8 mouse cellular contexts compared by ENCODE assay signal in the genomic region with DNA sequence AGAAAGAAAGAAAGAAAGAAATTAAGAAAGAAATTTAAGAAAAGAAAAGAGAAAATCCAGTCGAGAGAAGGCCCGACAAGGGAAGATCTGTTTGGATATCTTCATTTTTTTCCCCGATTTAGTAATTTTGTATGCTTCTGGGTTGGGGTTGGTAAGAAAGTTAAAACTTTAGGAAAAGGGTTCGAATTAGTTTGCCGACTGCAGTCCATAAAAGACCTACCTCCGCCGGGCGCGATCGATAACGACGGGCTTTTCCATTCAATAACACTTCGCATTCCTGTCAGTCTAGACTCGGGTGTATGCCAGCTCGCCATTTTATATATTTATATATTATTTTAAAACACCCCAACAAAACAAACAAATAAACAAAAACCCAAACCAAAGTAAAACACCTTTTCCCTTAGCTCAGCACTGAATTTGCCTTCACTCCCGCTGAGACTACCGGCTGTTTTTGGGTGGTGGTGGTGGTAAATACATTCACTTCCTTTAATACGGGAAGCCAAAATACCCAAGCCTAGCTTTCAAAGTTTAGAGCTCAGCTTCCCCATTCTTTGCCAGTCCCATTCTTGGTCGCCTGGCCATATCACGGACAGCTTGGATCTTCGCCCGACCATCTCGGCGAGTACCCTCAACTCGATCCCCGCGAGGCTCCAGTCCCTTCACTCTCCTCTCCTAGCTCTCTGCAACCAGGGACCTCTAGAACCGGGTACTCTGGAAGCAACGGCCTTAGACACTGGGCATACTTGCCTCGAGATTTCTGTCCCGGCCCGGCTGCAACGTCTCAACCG. TPM values are rescaled to one million over a fixed set of nuclear protein-coding genes. Genes with fewer than 3 reads are reported as not detected.
DNase-seq lines count a peak whose midpoint lies in the region; ATAC-seq and TF ChIP-seq lines count a peak whose summit lies in the region.
"Had no signal": no experiment of that assay in that cellular context is flagged by ENCODE, and none has a peak within 500 bp of the region (broad histone marks: within the 10 kb centered on the region; RNA-seq: fewer than 3 reads in every experiment).

No protein-coding gene starts in this region.

- no peaks in the 10 kb centered on the region for H3K4me1 ChIP-seq in lung, postnatal 0 days (ENCODE audit: insufficient read depth, low read depth, low read length)
- peaks cover 14% of the 10 kb centered on the region; the same call in 1 of the 2 replicates for H3K4me1 ChIP-seq in embryonic facial prominence, embryonic 12.5 days

- H3K4me3 ChIP-seq in lung, postnatal 0 days (ENCODE audit: low read depth, low read length) = 0 out of 2 replicates have a peak overlapping the region, but pooled peaks have one; percentile 28
- peak overlapping the region; percentile 49 for H3K4me3 ChIP-seq in embryonic facial prominence, embryonic 12.5 days

- TF ChIP-seq EP300 in lung, postnatal 0 days (IDR thresholded peaks at IDR 0.05) = no peak

- H3K27ac ChIP-seq in lung, postnatal 0 days (ENCODE audit: low read length) = no peak overlapping the region
- H3K27ac ChIP-seq in embryonic facial prominence, embryonic 12.5 days = peak overlapping the region; percentile 90
- H3K27ac ChIP-seq: hindbrain, embryonic 15.5 days had no signal

- 2% methylated on average over 34 of the region's 34 CpGs for WGBS in lung, postnatal 0 days
- under 1% methylated on average over 34 of the region's 34 CpGs for WGBS in embryonic facial prominence, embryonic 12.5 days

- H3K27me3 ChIP-seq in lung, postnatal 0 days (replicated peaks; ENCODE audit: insufficient read depth, low read length) = peaks cover 90% of the 10 kb centered on the region
- peaks cover 72% of the 10 kb centered on the region for H3K27me3 ChIP-seq in embryonic facial prominence, embryonic 12.5 days

- no peaks in the 10 kb centered on the region for H3K36me3 ChIP-seq in lung, postnatal 0 days (ENCODE audit: insufficient read depth, low read length)
- no peaks in the 10 kb centered on the region for H3K36me3 ChIP-seq in embryonic facial prominence, embryonic 12.5 days
- H3K36me3 ChIP-seq: hindbrain, embryonic 15.5 days had no signal

- ATAC-seq in lung, postnatal 0 days = no peak
- no peak for ATAC-seq in embryonic facial prominence, embryonic 12.5 days (ENCODE audit: insufficient number of reproducible peaks, insufficient read depth, low FRiP score, low TSS enrichment)

- no peaks in the 10 kb centered on the region for H3K9me3 ChIP-seq in lung, postnatal 0 days (ENCODE audit: low read length)
- no peaks in the 10 kb centered on the region for H3K9me3 ChIP-seq in embryonic facial prominence, embryonic 12.5 days
- H3K9me3 ChIP-seq: hindbrain, embryonic 15.5 days had no signal

- DNase-seq in lung, postnatal 0 days (ENCODE audit: low spot score) = no peak
- no peak for DNase-seq in lung, postnatal 14 days
- peak; percentile 41 for DNase-seq in kidney, postnatal 10 days
- peak; percentile 55 for DNase-seq in retina, postnatal 1 day
- DNase-seq in natural killer cell, adult 2 months (ENCODE audit: low spot score in 2 of 2) = no peak
- DNase-seq in urinary bladder, postnatal 14 days (ENCODE audit: low spot score) = no peak

- no peak overlapping the region for H3K9ac ChIP-seq in lung, postnatal 0 days (replicated peaks; ENCODE audit: low read depth)
- peak overlapping the region; percentile 77 for H3K9ac ChIP-seq in embryonic facial prominence, embryonic 12.5 days
- H3K9ac ChIP-seq: hindbrain, embryonic 15.5 days had no signal

- no peak for TF ChIP-seq CTCF in lung, postnatal 0 days (IDR thresholded peaks at IDR 0.05)

- H3K4me2 ChIP-seq in lung, postnatal 0 days (replicated peaks; ENCODE audit: low read depth, low read length) = no peak overlapping the region
- H3K4me2 ChIP-seq in embryonic facial prominence, embryonic 12.5 days (replicated peaks) = peak overlapping the region; percentile 62
- H3K4me2 ChIP-seq: hindbrain, embryonic 15.5 days had no signal

RNA-seq across cellular contexts. Expression of a gene that starts 2.4 kb away (rescaled TPM):
- polyA plus RNA-seq in lung, postnatal 0 days (2015; fragmentation: Nextera tagmentation; extraction: Ambion mirVana) = not detected in 2 replicates
- 20.6 and 23.7 TPM in 2 replicates for polyA plus RNA-seq in embryonic facial prominence, embryonic 12.5 days (2016; fragmentation: Nextera tagmentation; extraction: Ambion mirVana)

Comparison
In these comparisons a context has a peak if more than half of its experiments do, and no peak if none do; other contexts are left out.
1. DNase-seq: peak in kidney, postnatal 10 days (single experiment) and retina, postnatal 1 day (single experiment); none in lung, postnatal 0 days (single experiment), lung, postnatal 14 days (single experiment), natural killer cell, adult 2 months (0 of 2) and urinary bladder, postnatal 14 days (single experiment).
2. RNA of a gene that starts 2.4 kb away (polyA plus RNA-seq): 20.6 to 23.7 TPM in embryonic facial prominence, embryonic 12.5 days; not detected in lung, postnatal 0 days; every median in the first group is over 10 times any median in the second.